Mouse (Mus musculus) liver (tissue): Measurements from ENCODE around the gene Disp3.
A peak's percentile ranks its signal among the peaks of the same experiment; 100 is the strongest.

Experiments used
- DNase-seq: peaks from one replicate; pipeline ENCODE4 v3.0.0-alpha.2; 2020; ENCODE audit warnings: mixed read lengths

The Disp3 gene

DNA sequence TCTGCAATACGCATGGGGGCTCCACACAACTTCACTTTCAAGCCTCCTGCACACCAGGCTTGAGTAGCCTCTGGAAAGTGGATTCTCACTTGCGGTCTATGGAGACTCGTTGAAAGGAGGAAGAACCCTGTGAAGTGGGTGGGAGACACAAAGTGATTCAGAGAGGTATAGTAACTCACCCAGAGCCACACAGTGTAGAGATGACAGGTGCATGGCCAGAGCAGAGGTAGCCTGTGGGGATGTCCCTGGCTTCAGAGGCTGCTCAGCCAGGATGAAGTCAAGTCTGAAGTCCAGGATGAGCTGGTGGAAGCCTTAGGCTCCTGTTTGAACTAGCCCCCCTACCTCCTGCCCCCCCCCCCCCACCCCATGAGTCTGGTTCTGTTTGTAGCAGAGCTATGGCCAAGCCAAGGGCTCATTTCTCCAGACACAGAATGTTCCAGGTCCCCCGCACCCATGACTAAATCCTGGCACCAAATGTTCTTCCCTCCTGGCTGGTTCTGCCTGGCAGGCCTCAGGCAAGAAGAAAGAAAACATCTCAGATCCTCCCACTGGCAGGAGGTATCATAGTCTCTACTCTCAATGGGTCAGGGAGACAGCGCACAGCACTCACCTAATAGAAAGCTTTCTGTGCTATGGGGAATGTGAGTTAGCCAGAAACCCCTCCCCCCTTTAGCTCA lies 73.2 kb downstream of the Disp3 start:
- no peak for DNase-seq

DNA sequence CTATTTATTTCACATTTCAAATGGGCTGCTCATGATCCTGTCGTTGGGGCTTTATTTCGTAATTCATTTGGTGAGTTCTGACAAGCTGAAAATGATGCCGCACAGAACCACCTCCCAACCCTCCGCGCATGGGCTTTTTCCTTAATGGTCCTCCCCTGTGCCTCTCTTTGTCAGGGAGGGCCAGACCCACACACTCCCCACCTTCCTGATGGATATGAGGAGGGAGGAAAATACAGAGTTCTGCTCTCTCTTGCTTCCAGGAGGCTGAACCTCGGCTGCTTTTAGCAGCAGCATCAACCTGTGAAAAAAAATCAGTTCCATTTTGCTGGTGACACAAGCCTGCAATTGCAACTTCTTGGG lies 82.9 kb downstream of the Disp3 start:
- DNase-seq, result no peak

GRCm38 (mm10) chr4:148204061-148204872 lies 83.5 kb downstream of the Disp3 start:
- peak; percentile 90 for DNase-seq

DNA sequence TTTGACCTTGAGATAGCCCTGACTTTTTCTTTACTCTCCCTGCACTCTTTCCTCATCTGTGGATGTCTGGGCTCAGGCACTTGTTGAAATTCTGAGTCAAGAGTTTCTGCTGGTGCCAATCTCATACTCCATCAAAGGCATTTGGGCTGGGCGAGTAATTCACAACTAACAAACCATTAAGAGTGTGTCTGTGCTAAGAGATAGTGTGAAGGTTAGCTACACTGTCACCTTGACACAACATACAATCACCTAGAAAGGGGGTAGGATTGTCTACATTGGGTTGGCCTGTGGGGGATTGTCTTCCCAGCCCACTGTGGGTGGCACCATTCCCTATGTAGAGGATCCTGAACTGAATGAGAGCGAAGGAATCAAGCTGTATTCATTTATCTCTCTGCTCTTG lies 84.2 kb downstream of the Disp3 start:
- DNase-seq, result peak; percentile 26

DNA sequence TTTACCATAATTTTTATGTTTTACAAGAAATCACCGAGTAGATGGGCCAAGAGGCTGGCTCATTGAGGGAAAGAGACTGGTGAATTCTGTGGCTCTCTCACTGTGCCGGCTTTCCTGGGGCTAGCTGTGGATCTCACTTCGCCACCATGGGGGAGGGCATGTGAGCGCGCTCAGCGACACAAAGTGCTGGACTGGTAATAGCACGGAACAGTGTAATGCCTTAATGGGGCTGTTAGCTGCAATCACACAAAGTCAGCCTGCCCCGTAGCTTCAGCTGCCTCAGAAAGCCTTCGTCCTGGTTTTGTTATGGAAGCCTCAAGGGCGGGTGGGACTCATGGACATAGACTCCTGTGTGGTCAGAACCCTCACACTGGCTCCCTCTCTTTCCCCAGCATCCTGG lies 89.0 kb downstream of the Disp3 start:
- DNase-seq, result no peak

- no peak for DNase-seq
Measured at GRCm38 (mm10) chr4:148194400-148194799, 93.4 kb downstream of the Disp3 start.

DNA sequence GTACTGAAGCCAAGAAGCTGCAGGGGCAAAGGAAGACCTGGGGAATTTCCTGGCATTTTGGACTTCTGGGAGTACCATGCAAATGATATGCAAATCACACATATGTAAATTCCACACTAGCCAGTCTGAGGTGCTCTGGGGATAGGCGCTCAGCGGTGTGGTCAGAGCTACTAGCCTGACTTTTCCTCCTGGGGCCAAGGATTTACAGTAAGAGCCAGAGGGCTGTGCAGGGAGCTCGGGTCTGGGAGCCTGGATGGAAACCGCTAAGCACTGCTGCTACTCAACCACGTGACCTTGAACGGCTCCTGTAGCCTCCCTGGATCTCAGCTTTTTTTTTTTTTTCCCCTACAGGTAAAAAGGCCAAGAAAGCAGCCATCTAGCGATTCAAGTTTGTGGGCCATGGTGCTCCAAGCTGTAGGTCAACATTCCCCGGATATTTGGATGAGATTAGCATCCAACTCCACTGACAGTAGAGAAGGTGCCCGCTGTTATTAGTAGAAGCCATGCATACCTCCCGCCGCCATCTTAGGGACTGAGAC lies 95.0 kb downstream of the Disp3 start:
- no peak for DNase-seq
